Mouse (Mus musculus) neural tube, embryonic 12.5 days (tissue): Measurements from ENCODE around the gene Sltm. TPM values are rescaled to one million over a fixed set of nuclear protein-coding genes. Genes with fewer than 3 reads are reported as not detected.

Source experiments
- ATAC-seq: fragments of 200-750 bp; cut with Nextera tagmentation; 2 replicates; pipeline ENCODE4 v1.8.0; 2017; ENCODE audit warnings: low read depth, mild to moderate bottlenecking, moderate TSS enrichment, moderate library complexity; ENCODE audit not compliant: low FRiP score
- H3K27ac ChIP-seq: fragments of 300-500 bp; sonication (generic); 2 replicates; pipeline ENCODE4 v1.5.1; 2016
- H3K27me3 ChIP-seq: fragments of 300-500 bp; sonication (generic); replicated peaks from 2 replicates; pipeline ENCODE4 v1.6.1; 2016; ENCODE audit warnings: mild to moderate bottlenecking
- H3K36me3 ChIP-seq: fragments of 300-500 bp; sonication (generic); 2 replicates; pipeline ENCODE4 v1.6.1; 2016; ENCODE audit warnings: mild to moderate bottlenecking
- H3K4me1 ChIP-seq: fragments of 300-500 bp; sonication (generic); 2 replicates; pipeline ENCODE4 v1.6.1; 2016
- H3K4me2 ChIP-seq: fragments of 300-500 bp; sonication (generic); replicated peaks from 2 replicates; pipeline ENCODE4 v1.6.1; 2016; ENCODE audit warnings: mild to moderate bottlenecking
- H3K4me3 ChIP-seq: fragments of 300-500 bp; sonication (generic); 2 replicates; pipeline ENCODE4 v1.5.1; 2016
- H3K9ac ChIP-seq: fragments of 300-500 bp; sonication (generic); 2 replicates; pipeline ENCODE4 v1.6.1; 2016; ENCODE audit warnings: mild to moderate bottlenecking
- H3K9me3 ChIP-seq: fragments of 300-500 bp; sonication (generic); 2 replicates; pipeline ENCODE4 v1.6.1; 2016; ENCODE audit warnings: mild to moderate bottlenecking
- WGBS: fragments of 180-500 bp; shearing (Covaris S2); methylation state at CpG from one replicate; pipeline ENCODE4 v1.1.7; 2016; 5-methylcytosine and 5-hydroxymethylcytosine counted together
- polyA plus RNA-seq: library from polyadenylated mRNA; unstranded; fragments of >200 nt; fragmentation: Nextera tagmentation; extraction: Ambion mirVana; gene quantifications from 2 replicates; pipeline ENCODE4 v1.2.1, GENCODE M21; 2016

Sltm gene
- polyA plus RNA-seq, 1 experiment from 2014 or later = 83.1 TPM

- Histone ChIP-seq H3K4me1 (no peaks in the 10 kb centered on the region), H3K4me2 (no peak overlapping the region), H3K27me3 (no peaks in the 10 kb centered on the region), H3K9me3 (no peaks in the 10 kb centered on the region), H3K4me3 (no peak overlapping the region), H3K9ac (no peak overlapping the region), H3K27ac (no peak overlapping the region), H3K36me3 (peaks cover 28% of the 10 kb centered on the region)
- no peak for ATAC-seq
- WGBS = 82% methylated on average over 3 of the region's 3 CpGs
Measured at GRCm38 (mm10) chr9:70611026-70611673, 68.6 kb downstream of the Sltm start.

- no peak overlapping the region for H3K4me3 ChIP-seq
- no peaks in the 10 kb centered on the region for H3K36me3 ChIP-seq
- ATAC-seq = no peak
- H3K27ac ChIP-seq = no peak overlapping the region
- no peaks in the 10 kb centered on the region for H3K27me3 ChIP-seq
- no peaks in the 10 kb centered on the region for H3K9me3 ChIP-seq
- no peak overlapping the region for H3K4me2 ChIP-seq
- no peak overlapping the region for H3K9ac ChIP-seq
- H3K4me1 ChIP-seq = no peaks in the 10 kb centered on the region
- 93% methylated on average over 2 of the region's 2 CpGs for WGBS
Measured at GRCm38 (mm10) chr9:70629711-70630110, 87.2 kb downstream of the Sltm start.

- H3K4me2 ChIP-seq = no peak overlapping the region
- no peaks in the 10 kb centered on the region for H3K36me3 ChIP-seq
- WGBS = 35% methylated on average over 5 of the region's 5 CpGs
- H3K27ac ChIP-seq = no peak overlapping the region
- no peak for ATAC-seq
- H3K9me3 ChIP-seq = no peaks in the 10 kb centered on the region
- no peak overlapping the region for H3K9ac ChIP-seq
- no peaks in the 10 kb centered on the region for H3K27me3 ChIP-seq
- no peak overlapping the region for H3K4me3 ChIP-seq
- H3K4me1 ChIP-seq = no peaks in the 10 kb centered on the region
Measured at GRCm38 (mm10) chr9:70631665-70632064, 89.1 kb downstream of the Sltm start.

- no peak overlapping the region for H3K9ac ChIP-seq
- ATAC-seq = no peak
- no peak overlapping the region for H3K4me3 ChIP-seq
- no peaks in the 10 kb centered on the region for H3K27me3 ChIP-seq
- WGBS = 86% methylated on average over 2 of the region's 2 CpGs
- 0 out of 2 replicates have a peak, but pooled peaks cover 3% of the 10 kb centered on the region for H3K36me3 ChIP-seq
- no peaks in the 10 kb centered on the region for H3K9me3 ChIP-seq
- H3K27ac ChIP-seq = no peak overlapping the region
- no peak overlapping the region for H3K4me2 ChIP-seq
- no peaks in the 10 kb centered on the region for H3K4me1 ChIP-seq
Measured at GRCm38 (mm10) chr9:70636748-70637147, 94.2 kb downstream of the Sltm start.

Other genes starting within 250 kb of the Sltm start
- 126 and 128 TPM in 2 replicates for gene Ccnb2, start 121.2 kb upstream of the Sltm start, polyA plus RNA-seq
- gene Rnf111, start 39.0 kb upstream of the Sltm start, polyA plus RNA-seq = 45.2 and 48.2 TPM in 2 replicates
- gene Gm10642, start 113.5 kb downstream of the Sltm start, polyA plus RNA-seq = 0.84 and 0.98 TPM in 2 replicates
- gene Mindy2, start 114.4 kb downstream of the Sltm start, polyA plus RNA-seq = 22.4 and 27.7 TPM in 2 replicates
- gene Adam10, start 136.2 kb downstream of the Sltm start, polyA plus RNA-seq = 91.8 and 106 TPM in 2 replicates